Mouse (Mus musculus): ENCODE measurements around the gene Plscr1.

Gene Plscr1

GRCm38 (mm10) chr9:92253585-92254321 is 4.2 kb downstream of the Plscr1 start:
- ATAC-seq (ENCODE audit: low TSS enrichment): no peak

- ATAC-seq (ENCODE audit: low TSS enrichment): no peak
Observed at GRCm38 (mm10) chr9:92260481-92261159, 11.1 kb downstream of the Plscr1 start.

GRCm38 (mm10) chr9:92265719-92266118 is 16.2 kb downstream of the Plscr1 start:
- no peak for ATAC-seq (ENCODE audit: low TSS enrichment)

GRCm38 (mm10) chr9:92266558-92267171 is 17.1 kb downstream of the Plscr1 start:
- ATAC-seq (ENCODE audit: low TSS enrichment): no peak

GRCm38 (mm10) chr9:92267732-92268131 is 18.2 kb downstream of the Plscr1 start:
- no peak for ATAC-seq (ENCODE audit: low TSS enrichment)

- no peak for ATAC-seq (ENCODE audit: low TSS enrichment)
Observed at GRCm38 (mm10) chr9:92269829-92270404, 20.4 kb downstream of the Plscr1 start.

GRCm38 (mm10) chr9:92270927-92271326 is 21.4 kb downstream of the Plscr1 start:
- ATAC-seq (ENCODE audit: low TSS enrichment): no peak

- ATAC-seq (ENCODE audit: low TSS enrichment): no peak
Observed at GRCm38 (mm10) chr9:92272650-92273049, 23.1 kb downstream of the Plscr1 start.

- no peak for ATAC-seq (ENCODE audit: low TSS enrichment)
Observed at GRCm38 (mm10) chr9:92273271-92273670, 23.7 kb downstream of the Plscr1 start.

GRCm38 (mm10) chr9:92273956-92274762 is 24.6 kb downstream of the Plscr1 start:
- ATAC-seq (ENCODE audit: low TSS enrichment): no peak

- ATAC-seq (ENCODE audit: low TSS enrichment): no peak
Observed at GRCm38 (mm10) chr9:92275486-92276207, 26.1 kb downstream of the Plscr1 start, which contains the start of gene Plscr2. Plscr2 (plus strand) TSS chr9:92275602.

- no peak for ATAC-seq (ENCODE audit: low TSS enrichment)
Observed at GRCm38 (mm10) chr9:92276360-92276759, 26.8 kb downstream of the Plscr1 start.

GRCm38 (mm10) chr9:92280048-92280447 is 30.5 kb downstream of the Plscr1 start:
- no peak for ATAC-seq (ENCODE audit: low TSS enrichment)

- ATAC-seq (ENCODE audit: low TSS enrichment): no peak
Observed at GRCm38 (mm10) chr9:92282563-92283171, 33.1 kb downstream of the Plscr1 start.

GRCm38 (mm10) chr9:92289675-92290074 is 40.1 kb downstream of the Plscr1 start:
- ATAC-seq (ENCODE audit: low TSS enrichment): no peak

- ATAC-seq (ENCODE audit: low TSS enrichment): no peak
Observed at GRCm38 (mm10) chr9:92292169-92292568, 42.6 kb downstream of the Plscr1 start.

- peak; percentile 90 for ATAC-seq (ENCODE audit: low TSS enrichment)
Observed at GRCm38 (mm10) chr9:92292922-92293321, 43.4 kb downstream of the Plscr1 start.

GRCm38 (mm10) chr9:92293560-92294548 is 44.3 kb downstream of the Plscr1 start:
- ATAC-seq (ENCODE audit: low TSS enrichment): peak; percentile 23; the same call in 1 of the 2 replicates

GRCm38 (mm10) chr9:92298288-92298687 is 48.7 kb downstream of the Plscr1 start:
- no peak for ATAC-seq (ENCODE audit: low TSS enrichment)

Measured in frontal cortex, adult (tissue).